Mouse (Mus musculus) telencephalon, adult 2 months (tissue): ENCODE data around the gene Igfbpl1.

Experiments used
- DNase-seq: peaks from one replicate; pipeline ENCODE4 v3.0.0-alpha.2; 2011; ENCODE audit warnings: low read depth, low spot score

Igfbpl1 gene

DNA sequence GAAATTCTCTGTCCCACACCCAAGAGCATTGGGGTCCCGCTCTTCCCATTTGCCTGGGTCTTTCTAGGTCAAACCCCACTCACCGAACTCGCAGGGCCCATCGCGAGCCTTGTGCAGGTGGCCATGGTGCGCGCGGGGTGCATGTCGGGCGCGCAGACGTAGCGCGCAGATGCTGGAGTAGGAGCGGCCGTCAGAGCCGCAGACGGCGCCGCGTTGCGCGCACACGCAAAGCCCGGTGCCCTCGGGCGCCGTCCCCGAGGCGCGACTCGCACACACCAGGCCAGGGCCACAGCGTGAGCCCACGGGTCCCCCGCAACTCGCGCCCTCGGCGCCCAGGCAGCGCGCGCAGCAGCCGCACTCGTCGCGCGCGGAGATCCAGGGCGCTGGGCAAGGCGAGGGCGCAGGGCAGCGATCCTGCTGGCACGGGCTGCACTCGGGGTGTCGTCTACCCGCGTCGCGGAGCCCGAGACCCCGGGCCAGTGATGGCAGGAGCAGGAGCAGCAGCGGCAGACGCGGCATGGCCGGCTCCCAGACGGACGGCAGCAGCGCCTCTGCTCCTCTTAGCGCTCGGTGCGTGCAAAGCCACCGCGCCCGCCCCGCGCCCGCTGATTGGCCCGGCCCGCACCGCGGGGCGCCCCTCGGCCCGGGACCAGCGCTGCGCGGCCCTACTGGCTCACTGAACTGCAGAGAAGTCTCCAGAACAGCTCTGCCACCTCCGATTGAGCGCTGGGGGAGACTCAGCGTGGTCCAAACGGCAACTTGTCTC is at the start of gene Igfbpl1:
Gene Igfbpl1, minus strand, starts transcription at position 649 of the 766 bp plus-strand sequence.
- DNase-seq, result no peak

DNA sequence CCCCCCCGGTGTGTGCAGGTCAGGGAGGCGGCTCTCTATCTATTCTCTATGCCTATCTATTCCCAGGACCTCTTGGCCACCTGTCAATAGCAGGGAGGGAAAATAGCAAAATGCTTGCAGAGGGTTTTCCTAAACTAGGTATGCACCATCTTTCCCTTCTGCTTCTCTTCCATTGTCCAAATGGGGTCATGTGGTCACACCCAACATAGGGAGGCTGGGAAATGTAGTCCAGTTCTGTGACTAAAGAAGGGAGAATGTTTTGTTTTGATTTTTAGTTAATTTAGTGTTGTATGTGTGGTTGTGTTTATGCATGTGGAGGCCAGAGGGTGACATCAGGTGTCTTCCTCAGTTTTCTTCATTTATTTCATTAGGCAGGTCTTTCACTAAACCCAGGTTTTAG is 45.4 kb upstream of the Igfbpl1 start:
- DNase-seq, result no peak

DNA sequence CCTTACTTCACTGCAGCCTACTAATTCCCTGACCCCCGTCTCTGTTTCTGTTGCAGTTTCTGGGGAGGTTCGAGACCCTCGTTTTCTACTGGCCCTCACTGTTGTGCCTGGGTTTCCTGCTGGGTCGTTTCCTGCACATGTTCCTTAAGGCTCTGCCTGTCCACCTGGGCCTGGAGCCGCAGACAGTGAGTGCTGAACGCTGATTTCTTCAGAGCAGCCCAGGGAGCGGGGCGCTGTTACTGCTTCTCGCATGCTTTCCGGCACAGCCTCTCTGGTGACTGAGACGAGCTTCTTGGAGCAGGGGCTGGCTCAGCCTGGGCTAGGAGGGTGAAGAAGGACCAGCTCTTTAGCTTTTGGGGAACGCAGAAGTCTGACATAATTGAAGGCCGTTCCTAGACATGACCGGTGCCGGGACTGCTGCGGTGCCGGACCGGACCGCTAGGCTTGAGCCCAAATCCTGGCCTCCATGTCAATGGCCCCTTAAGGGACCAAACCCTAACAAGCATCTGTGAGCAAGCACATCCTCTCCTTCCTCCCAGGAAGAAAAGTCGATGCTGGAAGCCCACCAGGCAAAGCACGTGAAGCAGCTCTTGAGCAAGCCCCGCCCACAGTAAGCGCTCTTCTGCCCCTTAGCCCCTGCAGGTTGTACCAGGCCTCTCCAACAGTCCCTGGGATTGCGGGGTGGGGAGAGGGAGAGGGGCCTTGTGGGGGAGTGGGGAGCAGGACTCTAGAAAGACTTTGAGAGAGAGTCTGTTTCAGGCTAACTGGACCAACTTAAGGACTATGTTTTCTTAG is 42.5 kb upstream of the Igfbpl1 start:
- no peak for DNase-seq

DNA sequence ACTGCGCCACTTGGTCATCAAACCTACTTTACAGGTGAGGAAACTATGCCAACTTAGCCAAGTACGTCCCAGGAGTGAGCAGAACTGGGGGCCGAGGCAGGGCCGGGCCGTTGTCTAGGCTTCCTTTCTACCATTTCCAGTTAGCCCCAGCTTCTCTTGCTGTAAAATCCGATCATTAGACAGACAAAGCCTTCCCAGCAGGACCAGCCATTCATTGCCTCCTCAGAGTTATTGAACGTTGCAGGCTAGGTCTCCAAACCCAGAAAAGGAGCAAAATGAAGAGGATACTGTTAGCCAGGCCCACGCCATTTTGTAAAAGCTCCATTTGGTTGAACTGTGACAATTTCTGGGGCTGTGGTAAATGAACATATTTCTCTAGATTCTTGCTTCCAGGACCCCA is 40.7 kb upstream of the Igfbpl1 start:
- DNase-seq, result no peak

DNA sequence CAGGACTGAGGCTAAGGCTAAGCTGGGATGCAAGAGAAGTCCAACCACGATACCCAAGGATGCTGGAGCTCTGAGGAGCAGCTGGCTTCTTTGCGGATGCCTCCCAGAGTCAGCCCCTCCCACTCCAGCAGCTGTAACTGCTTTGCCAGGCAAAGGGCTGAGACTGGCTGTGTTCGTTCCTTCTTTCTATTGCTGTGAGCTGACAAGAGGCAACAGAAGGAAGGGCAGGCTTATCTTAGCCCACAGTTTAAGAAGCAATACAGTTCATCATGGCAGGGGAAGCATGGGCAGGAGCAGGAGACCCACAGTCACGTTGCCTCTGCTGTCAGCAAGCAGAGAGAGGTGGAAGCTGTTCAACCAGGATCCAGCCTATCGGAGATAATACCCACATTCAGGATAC is 34.4 kb upstream of the Igfbpl1 start:
- no peak for DNase-seq

DNA sequence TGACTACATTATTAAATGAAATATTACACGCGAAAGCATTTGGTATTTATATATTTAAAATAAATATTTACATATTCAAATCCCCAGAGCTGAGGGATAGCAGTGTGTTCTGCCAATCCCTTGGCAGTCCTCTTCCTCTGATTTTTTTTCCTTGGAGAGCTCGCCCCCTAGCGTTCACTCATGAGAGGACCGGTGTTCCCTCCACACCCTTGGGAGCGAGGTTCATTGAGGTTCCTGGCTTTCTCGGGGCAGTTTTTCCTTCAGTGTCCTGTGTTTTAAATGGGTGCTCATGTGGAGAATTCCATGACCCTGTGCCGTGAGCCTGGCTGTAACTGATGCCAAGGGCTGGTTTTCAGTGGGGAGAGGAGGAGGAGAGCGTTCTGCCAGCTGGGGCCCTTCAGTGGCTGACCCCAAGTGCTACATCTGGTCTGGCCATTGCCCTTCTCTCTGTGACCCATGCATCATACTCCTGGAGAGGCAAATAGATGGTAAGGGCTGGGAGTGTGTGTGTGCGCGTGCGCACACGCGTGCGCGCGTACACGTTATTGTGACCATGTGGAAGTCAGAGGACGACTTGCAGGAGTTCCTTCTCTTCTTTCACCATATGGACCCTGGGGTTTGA is 29.2 kb upstream of the Igfbpl1 start:
- DNase-seq, result peak; percentile 26

DNA sequence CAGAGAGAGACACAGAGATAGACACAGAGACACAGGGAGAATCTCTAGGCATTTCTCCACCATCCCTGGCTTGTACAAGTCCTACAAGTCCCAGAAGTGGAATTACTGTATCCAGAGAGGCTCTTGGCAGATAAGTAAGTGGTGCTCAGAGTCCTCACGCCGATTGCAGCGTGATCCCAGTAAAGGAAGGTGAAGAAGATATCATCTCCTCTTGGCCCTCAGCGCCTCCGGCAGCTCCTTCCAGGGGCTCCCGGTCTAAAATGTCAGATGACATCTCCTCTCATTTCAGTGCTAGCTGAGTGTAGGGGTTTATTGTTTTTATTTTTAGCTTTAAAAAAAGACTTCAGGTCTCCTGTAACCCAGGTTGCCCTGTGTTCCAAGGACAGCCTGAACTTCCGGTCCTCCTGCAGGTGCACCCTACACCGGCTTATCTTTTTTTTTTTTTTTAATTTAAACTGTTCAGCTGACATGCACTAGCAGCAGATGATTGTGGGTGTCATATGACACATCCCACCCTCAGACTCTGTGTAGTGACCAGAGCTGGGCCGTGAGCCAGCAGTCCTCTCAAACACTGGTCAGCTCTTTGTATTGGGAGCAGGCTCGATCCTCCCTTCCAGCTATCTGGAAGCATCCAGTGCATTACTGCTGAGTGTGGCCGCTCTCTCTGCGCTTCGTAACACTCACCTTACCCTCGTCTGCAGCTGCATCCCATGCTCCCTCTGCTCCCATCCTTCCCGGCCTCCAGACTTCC is 26.9 kb upstream of the Igfbpl1 start:
- DNase-seq, result no peak

DNA sequence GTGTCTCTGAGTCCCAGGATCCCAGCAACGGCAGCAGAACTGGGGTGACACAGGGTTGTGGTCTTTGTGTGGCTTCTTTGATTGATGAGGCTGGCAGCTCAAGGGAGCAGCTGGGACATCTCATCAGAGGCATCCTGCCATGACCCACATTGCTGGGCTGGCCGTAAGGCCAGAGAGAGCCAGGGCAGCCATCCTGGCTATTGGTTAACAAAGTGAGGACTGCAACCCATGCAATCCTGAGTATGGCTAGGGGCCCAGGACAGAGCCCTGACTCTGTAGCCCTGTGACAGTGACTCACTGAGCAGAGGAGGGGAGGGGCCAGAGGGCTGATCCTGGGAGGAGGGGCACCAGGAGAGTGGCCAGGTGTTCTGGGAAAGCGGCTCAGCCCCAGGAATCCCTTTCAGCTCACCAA is 24.9 kb upstream of the Igfbpl1 start:
- no peak for DNase-seq

DNA sequence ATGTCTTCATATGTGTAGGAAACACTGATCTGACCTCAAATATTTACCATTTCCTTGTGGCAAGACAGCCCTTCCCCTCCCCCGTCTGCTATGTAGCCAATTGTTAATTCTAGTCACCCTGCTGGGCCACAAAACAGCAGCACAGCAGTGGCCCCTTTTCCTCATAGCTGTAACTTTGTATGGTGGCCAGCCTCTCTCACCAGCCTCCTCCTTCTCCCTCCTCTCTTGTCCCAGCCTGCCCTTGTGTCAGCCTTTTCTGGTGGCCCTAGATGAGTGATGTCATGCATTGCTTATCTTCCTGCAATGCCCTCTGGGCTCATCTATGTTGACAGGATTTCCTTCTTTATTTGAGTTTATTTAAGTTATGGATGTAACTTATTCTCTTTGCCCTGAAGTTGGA is 22.7 kb upstream of the Igfbpl1 start:
- DNase-seq, result no peak

DNA sequence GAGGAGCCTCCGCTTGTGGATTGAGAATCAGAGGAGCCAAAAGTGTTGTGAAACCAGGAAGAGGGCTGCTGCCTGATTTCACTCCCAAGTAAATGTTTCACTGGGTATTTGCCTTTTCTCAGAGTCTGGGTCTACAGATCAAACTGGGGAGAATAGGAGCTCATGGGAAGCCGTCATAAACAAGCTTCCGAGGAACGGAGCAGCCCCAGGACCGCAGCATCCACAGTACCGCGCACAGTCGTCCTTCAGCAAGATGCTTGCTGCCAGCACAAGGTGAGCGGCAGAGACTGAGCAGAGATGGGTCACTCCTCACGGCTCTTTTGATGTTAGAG is 22.1 kb upstream of the Igfbpl1 start:
- DNase-seq, result no peak

DNA sequence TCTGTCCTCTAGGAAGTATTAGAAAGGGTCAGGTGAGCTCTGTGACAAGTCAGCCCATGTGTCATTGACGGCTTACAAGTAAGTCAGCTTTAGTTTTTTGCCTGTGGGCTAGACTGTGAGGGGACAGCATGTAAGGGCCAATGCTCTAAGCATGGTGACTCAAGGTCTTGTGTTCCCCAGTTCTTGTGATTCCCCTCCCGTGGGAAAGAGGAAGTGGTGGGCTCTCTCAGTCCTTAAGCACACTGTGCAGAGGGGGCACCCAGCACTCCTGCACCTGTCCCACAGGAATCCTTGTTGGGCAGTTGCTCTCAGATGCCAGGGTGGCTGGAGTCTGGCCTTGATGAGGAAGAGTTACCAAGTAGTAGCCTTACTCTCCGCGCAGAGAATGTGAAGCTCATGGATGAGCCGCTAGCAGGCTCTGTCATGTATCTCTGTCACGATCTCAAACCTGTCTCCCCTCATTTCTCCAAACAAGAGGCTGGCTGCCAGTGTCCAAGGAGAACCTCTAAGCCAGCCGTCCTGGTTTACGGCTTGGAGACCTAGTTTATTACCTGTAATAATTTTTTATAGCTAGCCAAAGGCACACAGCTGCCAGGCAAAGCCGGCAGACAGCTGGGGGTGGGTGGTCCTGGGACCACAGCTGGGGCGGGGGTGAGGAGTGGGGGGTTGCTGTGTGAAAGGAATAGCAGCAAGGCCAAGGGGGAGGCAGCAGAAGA is 21.5 kb upstream of the Igfbpl1 start, which contains the start of gene Stra6l:
Gene Stra6l, plus strand, starts transcription at position 556 of the 716 bp plus-strand sequence.
- DNase-seq, result no peak

DNA sequence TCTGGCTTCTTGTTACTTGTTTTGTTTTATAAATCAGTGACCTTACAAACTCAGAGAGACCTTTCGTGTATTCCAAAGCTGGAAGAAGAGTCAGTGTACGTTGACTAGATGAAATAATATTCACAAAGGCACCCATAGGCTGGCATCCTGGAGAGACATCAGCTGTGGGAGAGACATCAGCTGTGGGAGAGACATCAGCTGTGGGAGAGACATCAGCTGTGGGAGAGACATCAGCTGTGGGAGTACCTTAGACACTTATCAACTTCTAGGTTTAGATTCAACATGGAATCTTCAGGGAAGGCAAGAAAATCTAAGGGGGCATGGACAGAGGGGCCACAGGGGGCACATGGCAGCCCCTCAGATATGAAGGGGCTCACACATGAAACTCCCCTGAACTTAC is 19.5 kb upstream of the Igfbpl1 start:
- no peak for DNase-seq

DNA sequence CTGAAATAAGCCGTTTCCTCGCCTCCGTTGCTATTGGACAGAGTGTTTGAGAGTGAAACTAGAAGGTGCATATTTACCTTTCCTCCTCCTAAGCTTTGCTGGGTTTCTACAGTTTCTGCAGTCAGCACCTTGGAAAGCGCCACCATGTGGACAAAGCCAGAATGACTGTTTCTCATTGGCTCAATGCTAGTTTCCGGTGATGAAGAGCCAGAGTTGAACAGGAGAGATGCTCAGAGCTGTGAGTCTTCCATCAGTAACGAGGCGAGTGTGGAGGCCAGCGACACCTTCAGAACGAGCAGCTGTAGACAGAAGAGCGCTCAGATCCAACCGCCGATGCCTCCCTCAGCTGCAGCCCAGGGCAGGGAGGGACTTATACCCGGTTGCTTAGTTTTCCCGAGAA is 17.6 kb upstream of the Igfbpl1 start:
- DNase-seq, result peak; percentile 35

DNA sequence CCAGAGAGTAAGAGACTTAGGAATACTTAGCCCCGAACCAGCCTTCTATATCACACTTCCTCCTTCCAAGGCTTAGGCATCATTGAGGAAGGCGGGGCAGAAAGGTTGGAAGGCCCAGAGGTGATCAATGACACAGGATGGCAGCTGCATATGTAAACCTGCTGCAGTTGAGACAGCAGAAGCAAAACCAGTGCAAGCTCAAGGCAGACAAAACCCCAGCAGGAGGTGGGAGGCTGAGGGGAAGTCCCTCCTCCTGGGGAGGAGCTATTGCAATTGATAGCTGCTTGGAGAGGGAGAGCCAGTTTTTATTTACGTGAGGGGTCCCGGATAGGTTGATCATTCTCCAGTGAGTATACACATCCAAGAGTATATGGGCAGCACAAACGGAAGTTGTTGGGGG is 6.7 kb upstream of the Igfbpl1 start:
- no peak for DNase-seq

DNA sequence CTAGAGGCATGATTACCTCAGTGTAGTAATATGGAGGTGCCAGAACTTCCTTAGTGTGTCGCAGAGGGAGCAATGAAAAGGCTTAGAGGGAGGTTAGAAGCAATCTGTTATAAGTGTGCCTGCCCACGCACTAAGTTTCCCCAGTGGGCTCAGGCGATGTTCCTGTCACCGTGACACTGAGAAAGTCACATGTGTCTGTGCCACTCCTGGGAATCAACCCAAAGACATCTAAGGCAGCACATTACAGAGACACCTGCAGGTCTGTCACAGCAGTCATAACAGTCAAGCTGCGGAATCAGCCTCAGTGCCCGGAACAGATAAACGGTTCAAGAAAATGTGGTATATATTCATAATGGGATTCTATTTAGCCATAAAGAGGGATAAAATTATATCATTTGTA is 5.3 kb upstream of the Igfbpl1 start:
- peak; percentile 72 for DNase-seq

DNA sequence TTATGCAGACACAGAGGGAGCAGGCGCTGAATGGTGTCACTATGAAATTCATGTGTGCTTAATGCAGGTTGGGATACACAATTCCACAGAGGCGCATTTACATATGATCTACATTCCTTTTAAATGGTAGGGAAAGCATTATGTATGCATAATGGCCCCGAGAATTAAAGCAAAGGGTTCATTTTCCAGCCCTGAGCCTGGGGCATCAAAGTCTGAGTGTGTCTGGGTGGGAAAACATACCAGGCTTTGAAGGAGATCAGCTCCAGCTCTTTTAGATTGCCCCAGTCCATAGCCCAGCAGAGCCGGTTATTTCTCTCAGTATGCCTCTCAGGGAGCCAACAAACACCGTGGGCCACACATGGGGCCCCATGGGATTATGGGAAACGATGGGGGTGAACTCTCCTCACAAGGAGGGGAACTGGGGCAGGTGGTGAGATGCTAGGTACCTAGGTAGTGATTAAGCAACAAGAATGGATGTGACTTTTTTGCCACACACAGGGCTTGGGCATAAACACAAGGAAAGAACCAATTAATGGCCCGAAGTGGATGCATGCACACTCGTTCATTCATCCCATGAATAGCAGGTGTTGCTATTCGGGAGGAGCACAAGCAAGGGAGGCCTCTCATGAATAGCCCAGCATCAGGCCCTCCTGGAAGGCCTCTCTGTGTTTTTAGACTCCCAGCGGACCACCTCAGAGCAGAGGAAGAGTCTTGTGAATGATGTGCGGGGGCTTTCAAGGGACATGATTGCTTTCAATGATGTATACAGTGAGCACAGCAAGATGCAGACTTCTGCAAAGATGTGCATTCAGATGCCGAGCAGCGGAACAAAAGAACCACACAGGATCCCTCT is 3.4 kb upstream of the Igfbpl1 start:
- no peak for DNase-seq

DNA sequence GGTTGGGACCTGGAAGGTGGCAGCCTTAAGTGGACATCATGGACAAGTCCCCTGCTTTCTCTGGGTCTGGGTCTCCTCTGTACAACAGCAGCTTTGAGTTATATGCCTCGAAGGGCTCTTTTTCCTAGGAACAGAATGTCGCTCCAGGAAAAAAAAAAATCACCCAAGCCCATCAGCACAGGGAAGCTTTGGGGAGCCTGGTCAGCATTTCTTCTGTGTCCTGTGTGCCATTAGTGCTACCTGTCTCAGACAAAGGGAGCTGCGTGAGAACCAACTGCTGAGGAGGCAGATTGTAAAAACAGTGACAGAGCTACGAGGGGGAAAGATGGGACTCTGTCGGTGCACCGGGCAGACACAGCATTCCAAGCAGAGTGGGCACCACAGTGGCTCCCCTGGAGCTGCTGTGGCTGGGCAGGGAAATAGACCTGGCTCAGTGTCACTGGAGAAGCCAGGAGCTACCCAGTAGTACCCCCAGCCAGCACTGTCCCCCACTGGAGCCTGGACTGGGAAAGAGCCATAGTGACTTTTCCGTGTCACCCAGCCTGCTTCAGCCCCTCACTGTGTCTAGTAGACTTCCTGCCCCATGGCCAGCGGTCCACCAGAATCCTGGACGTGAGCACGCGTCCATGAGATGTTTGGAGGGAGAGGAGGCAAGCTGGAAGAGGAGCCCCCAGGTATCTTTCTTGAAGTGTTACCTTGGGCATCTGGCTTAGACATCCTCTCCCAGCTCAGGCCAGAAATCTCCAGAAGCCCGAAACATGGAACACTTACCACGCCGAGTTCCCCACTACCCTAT is 1.8 kb downstream of the Igfbpl1 start:
- DNase-seq, result no peak

DNA sequence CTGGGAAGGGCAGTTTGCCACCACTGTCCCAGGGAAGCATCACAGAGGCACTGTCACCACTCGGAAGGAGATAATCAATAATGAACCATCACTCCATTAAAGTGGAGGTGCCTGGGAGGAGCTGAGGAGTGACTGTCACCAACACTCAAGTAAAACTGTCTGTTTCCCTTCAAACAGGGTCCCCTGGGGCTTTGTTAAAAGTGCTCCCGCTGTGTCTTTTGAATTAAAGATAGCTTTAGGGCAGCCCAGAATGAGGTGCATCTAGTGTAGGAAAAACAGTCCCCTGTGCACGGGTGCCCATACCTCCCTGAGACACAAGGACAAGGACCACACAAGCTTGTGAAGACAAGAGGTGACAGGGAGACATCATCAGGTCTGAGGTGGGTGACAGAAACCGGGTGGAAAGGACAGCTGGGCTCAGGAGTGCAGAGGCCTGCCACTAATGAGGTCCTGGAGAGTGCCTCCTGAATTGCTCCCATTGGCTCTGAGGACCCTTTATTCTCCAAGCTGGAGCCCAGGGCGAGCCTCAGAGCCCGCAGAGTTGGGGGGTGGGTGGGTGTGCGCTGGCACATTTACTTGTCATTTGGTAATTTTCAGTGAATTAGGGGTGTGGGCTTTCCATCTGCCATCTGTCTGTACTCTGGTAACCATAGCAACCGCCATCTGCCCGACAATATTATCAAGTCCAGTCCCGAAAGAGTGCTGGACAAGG is 2.5 kb downstream of the Igfbpl1 start:
- DNase-seq, result no peak
